Mouse (Mus musculus): ENCODE measurements around the gene Card9. TPM values are rescaled to one million over a fixed set of nuclear protein-coding genes. Genes with fewer than 3 reads are reported as not detected.

The Card9 gene
- polyA plus RNA-seq, 1 experiment from 2014 or later: 1.3 TPM

DNA sequence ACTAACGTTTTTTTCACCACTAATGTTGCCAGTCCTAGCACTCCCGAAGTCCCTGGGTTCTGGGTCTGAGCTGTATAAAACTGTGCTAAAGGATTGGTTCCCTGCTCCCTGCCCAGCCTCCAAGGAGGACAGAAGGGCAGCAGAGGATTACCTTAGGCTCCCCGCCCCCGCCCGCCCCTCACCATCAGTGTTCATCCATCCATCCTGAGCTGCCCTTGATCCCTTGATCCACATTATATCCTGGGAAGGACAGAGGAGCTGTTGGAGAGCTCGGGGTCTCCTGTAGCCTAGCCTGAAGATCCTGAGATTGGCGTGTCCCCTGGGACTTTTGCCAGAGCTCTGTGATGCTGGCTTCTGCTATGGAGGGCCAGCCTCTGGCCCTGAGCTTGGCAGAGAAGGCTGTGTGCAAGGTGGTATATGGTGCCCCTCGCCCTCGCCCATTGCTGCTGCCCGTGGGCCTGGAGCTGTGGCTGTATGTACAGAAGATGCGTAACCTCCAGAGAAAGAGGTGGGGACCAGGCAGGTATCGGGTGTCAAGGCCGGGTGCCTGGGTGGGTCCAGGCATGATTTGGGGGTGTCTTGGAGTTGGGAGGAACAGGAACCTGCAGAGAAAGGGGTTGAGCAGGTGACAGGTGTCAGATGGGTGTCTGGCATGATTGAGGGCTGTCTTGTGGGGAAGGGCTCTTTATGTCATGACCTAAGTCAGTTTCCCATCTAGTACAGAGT lies 41.0 kb downstream of the Card9 start:
- 90% methylated on average over 13 of the region's 13 CpGs for WGBS
- Histone ChIP-seq H3K36me3 (replicated peaks) (peaks cover 30% of the 10 kb centered on the region), H3K4me1 (peaks cover 48% of the 10 kb centered on the region), H3K27me3 (no peaks in the 10 kb centered on the region), H3K9me3 (no peaks in the 10 kb centered on the region), H3K27ac (no peak overlapping the region), H3K9ac (no peak overlapping the region), H3K4me3 (replicated peaks) (no peak overlapping the region), H3K4me2 (no peak overlapping the region)
- ATAC-seq (ENCODE audit: low FRiP score): no peak

DNA sequence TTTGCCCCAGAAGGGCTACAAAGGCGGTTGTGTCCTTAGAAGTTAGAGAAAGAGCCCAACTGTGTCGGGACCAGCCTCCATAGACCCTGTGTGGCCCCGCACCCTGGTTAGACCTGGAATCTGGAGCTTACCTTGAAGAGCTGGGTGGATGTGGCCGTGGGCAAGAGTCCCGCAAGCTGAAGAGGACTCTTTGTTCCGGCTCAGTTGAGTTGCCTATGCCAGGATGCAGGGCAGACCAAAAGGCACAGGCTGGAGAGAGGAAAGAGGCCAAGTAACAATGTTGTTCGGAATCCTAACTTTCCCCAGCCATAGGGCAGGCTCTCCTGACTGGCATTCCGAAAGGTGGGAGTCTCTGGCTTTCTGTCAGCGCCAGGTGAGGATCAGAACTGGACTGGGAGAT lies 41.6 kb downstream of the Card9 start:
- no peaks in the 10 kb centered on the region for H3K9me3 ChIP-seq
- no peak overlapping the region for H3K27ac ChIP-seq
- H3K4me1 ChIP-seq: peaks cover 54% of the 10 kb centered on the region
- H3K4me3 ChIP-seq (replicated peaks): no peak overlapping the region
- H3K36me3 ChIP-seq (replicated peaks): peaks cover 25% of the 10 kb centered on the region
- no peak for ATAC-seq (ENCODE audit: low FRiP score)
- no peak overlapping the region; the same call in 1 of the 2 replicates for H3K4me2 ChIP-seq
- WGBS: 85% methylated on average over 9 of the region's 9 CpGs
- no peak overlapping the region for H3K9ac ChIP-seq
- H3K27me3 ChIP-seq: no peaks in the 10 kb centered on the region

DNA sequence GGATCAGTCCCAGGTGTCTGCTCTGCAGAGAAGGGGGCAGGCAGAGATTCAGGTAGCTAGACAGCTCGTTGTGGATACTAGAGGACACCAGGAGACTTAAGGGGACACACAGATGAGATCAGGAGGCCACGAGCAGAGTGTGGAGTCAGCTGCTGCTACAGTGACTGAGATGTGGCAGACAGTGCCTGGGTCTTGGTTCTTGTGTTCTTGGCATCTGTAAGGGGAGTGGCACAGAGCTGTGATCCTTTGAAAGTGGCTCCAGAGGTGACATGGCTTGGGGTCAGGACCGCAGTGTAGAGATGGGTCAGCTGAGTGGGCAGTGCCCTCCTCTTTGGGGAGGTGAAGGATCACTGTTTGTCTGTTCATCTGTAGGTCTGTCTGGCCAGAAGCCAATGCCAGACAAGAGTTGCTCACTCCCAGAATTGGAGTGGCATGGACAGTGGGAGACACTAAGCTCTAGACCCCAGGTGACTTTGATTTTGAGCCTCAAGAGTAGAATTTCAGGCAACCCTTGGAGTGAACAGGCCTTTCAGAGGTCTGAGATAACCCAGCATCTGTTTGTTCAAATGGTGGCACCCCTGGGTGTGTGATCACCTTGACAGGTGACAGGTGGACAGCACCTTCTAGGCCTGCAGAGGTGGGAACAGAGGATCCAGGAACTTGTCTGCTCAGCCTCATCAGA lies 42.6 kb downstream of the Card9 start:
- no peak for ATAC-seq (ENCODE audit: low FRiP score)
- Histone ChIP-seq H3K4me2 (peak overlapping the region; percentile 96), H3K36me3 (replicated peaks) (peaks cover 15% of the 10 kb centered on the region), H3K4me1 (peaks cover 55% of the 10 kb centered on the region), H3K9me3 (no peaks in the 10 kb centered on the region), H3K4me3 (replicated peaks) (no peak overlapping the region; the same call in 1 of the 2 replicates), H3K27ac (no peak overlapping the region), H3K9ac (peak overlapping the region; percentile 96), H3K27me3 (no peaks in the 10 kb centered on the region)
- 96% methylated on average over 3 of the region's 3 CpGs for WGBS

DNA sequence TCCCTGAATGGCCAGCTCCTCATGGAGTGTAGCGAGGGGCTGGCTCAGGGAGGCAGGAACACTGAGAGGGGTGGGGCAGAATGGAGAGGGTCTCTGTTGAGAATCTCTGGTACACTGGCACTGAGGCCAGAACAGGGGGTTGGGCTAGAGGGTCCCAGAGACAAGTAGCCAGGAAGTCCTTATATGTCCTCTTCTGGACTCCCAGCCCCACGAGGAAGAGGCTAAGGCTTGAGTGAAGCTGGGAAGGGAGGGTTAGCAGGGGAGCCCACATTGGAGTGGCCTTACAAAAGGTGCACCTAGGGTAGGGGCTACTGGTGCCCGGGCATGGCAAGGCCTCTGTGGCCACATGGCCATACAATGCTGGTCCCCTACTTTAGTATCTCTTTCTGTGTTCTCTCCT lies 43.3 kb downstream of the Card9 start:
- peak overlapping the region; percentile 90 for H3K4me3 ChIP-seq (replicated peaks)
- no peak for ATAC-seq (ENCODE audit: low FRiP score)
- peak overlapping the region; percentile 96 for H3K4me2 ChIP-seq
- peaks cover 55% of the 10 kb centered on the region for H3K4me1 ChIP-seq
- H3K27me3 ChIP-seq: no peaks in the 10 kb centered on the region
- H3K36me3 ChIP-seq (replicated peaks): peaks cover 7% of the 10 kb centered on the region
- H3K9me3 ChIP-seq: no peaks in the 10 kb centered on the region
- peak overlapping the region; percentile 87 for H3K27ac ChIP-seq
- WGBS: 77% methylated on average over 3 of the region's 3 CpGs
- peak overlapping the region; percentile 96 for H3K9ac ChIP-seq

DNA sequence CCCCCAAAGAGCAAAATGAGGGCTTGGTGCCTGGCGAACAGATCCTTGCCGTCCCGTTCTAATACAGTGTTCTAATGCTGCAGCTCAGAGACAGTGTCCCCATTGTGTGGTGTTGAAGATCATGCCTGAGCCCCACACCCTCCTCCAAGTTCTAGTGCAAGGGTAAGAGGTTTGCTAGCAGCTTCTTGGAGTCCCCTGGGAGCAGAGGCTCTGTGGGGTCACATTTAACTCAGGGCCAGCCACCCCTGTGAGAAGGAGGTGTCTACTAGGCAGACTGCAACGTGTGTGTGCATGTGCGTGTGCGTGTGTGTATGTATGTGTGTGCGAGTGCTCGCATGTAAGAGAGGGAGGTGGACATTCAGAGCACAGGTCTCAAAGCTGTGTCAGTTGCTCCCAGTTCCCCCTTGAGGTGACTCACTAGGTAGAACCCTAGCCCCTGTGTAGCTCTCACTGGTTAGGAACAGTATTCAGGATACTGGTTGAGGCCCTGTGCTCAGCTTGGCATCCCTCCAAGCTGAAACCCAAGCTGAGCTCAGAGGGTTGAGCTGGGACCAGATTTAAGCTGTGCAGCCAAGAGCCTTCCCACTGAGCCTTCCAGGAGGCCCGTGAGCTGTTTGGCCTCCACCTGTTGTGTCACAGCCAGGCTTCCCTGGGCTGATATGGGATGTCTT lies 44.0 kb downstream of the Card9 start:
- Histone ChIP-seq H3K27ac (peak overlapping the region; percentile 87), H3K27me3 (no peaks in the 10 kb centered on the region), H3K4me2 (peak overlapping the region; percentile 96), H3K4me3 (replicated peaks) (peak overlapping the region; percentile 90), H3K9me3 (no peaks in the 10 kb centered on the region), H3K36me3 (replicated peaks) (peaks cover under 1% of the 10 kb centered on the region), H3K4me1 (peaks cover 55% of the 10 kb centered on the region), H3K9ac (peak overlapping the region; percentile 96)
- ATAC-seq (ENCODE audit: low FRiP score): no peak
- WGBS: 60% methylated on average over 9 of the region's 9 CpGs

DNA sequence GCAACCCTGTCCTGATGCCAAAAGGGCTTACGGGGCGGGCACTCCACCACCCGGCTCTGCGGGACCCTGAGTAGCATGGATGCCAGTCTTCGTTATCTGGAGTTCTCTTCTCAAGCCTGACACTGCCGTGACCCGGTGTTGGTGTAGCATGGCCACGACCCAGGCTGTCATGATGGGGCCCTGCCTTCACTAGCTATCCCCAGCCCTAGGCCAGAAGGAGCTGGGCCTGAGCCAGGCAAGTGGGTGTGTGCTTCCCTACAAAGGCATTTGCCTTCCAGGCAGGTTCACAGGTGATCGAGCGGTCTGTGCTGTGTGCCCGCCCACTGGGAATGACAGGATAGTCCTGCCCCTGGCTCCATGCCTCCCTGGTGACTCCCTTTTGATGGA lies 44.8 kb downstream of the Card9 start:
- peak; percentile 44 for ATAC-seq (ENCODE audit: low FRiP score)
- H3K4me2 ChIP-seq: peak overlapping the region; percentile 96
- H3K9ac ChIP-seq: peak overlapping the region; percentile 96
- peaks cover 55% of the 10 kb centered on the region for H3K4me1 ChIP-seq
- no peaks in the 10 kb centered on the region; the same call in none of the 2 replicates for H3K36me3 ChIP-seq (replicated peaks)
- no peaks in the 10 kb centered on the region for H3K27me3 ChIP-seq
- H3K4me3 ChIP-seq (replicated peaks): peak overlapping the region; percentile 90
- WGBS: under 1% methylated on average over 11 of the region's 11 CpGs
- H3K27ac ChIP-seq: peak overlapping the region; percentile 87
- H3K9me3 ChIP-seq: no peaks in the 10 kb centered on the region

DNA sequence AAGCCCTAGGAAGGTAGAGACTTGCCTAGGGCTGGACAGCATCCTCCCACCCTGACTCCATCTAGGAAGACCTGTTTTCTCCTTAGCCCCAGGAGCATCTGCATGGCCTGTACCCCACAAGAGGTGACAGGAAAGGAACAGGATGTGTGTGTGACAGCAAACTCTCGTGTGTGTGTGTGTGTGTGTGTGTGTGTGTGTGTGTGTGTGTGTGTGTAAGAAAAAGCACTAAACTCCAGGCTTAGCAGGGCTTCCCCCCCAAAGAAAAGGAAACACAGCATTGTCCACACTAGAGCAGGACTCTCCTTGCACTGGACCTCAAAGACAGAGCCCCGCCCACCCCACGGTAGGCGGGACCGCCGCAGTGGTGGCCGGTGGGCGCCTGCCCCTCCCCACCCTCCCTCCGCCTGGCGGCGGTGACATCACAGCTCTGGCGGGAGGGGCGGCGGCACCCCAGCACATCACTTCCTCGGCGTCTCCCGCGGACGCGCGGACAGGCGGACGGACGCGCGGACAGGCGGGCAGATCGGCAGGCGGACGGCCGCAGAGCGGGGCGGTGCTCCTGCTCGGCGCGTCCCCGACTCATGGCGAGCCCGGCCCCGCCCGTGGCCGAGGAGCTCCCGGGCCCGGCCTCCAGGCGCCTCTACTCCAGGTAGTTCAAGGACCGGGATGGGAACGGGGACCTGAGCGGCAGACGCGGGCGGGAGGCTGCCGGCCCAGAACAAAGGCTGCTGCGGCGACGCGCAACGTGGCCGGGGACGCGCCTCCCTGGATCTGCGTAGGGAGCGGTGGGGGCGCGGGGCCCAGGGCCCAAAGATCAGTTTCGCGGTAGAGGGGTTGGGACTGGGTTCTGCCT lies 45.4 kb downstream of the Card9 start, which contains the start of gene Gpsm1:
Gpsm1 (plus strand) TSS at position 444 of the 853 bp plus-strand sequence.
- Histone ChIP-seq H3K27me3 (no peaks in the 10 kb centered on the region), H3K4me3 (replicated peaks) (peak within 1 kb of the TSS; percentile 90), H3K9ac (peak within 1 kb of the TSS; percentile 96), H3K9me3 (no peaks in the 10 kb centered on the region), H3K4me1 (peaks cover 55% of the 10 kb centered on the region), H3K36me3 (replicated peaks) (no peaks in the 10 kb centered on the region; the same call in none of the 2 replicates), H3K4me2 (peak within 1 kb of the TSS; percentile 96), H3K27ac (peak within 1 kb of the TSS; percentile 87)
- peak; percentile 92 for ATAC-seq (ENCODE audit: low FRiP score)
- WGBS: 0% methylated on average over 58 of the region's 66 CpGs

DNA sequence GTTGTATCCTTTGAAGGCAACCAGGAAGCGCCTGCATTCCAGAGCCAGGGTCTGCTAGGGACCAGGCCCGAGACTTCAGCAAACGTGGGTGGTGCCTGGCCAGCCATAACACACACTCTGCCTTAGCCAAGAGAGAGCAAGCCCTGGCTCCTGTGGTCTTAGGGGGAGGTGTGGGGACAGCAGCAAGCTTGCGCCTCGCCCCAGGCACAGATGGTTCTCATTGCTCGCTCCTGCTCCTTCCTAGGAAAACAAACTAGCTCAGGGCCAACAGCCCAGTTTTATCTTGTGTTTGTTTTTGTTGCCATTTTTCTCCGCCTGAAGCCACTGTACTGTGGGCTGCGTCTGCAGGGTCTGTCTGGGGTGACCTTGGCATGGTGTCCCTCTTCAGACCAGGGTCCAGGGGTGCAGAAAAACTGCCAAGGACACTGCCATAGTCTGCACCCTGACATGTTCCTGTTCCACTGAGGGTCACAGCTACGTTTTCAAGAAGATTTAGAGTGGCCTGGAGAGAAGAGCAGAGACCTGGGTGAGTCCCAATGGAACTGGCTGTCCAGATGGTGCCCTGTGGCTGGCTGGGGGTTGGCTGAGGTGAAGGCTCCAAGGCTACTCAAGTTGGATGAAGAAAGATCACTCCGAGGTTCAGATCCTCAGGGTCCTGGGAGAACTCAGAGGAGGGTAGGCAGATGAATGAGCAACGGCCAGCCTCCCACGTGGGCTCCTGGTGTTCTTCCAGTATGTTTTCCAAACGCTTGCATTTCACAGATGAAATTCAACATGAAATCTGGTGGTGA lies 46.2 kb downstream of the Card9 start:
- Histone ChIP-seq H3K4me1 (peaks cover 56% of the 10 kb centered on the region), H3K27ac (peak overlapping the region; percentile 87), H3K4me2 (peak overlapping the region; percentile 96), H3K9ac (peak overlapping the region; percentile 96; the same call in 1 of the 2 replicates), H3K9me3 (no peaks in the 10 kb centered on the region), H3K36me3 (replicated peaks) (no peaks in the 10 kb centered on the region; the same call in none of the 2 replicates), H3K4me3 (replicated peaks) (peak overlapping the region; percentile 90; the same call in 1 of the 2 replicates), H3K27me3 (no peaks in the 10 kb centered on the region)
- no peak for ATAC-seq (ENCODE audit: low FRiP score)
- WGBS: 73% methylated on average over 13 of the region's 13 CpGs

DNA sequence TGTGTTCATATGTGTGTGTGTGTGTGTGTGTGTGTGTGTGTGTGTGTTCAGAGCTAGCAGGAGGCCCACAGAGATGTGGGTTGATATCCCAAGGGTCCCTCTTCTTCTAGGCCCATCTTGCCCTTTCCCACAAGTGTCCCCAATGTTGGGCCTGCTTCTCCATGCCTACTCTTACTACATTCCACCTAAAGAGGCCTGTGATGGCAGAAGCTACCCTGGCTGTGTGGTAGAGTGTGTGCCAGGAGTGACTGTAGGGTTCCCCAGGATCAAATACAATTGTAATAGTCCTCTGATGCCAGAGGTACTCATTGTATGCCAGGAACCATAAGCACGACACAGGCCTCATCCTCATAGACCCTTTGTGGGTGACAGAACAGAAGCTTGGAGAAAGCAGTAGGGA lies 47.3 kb downstream of the Card9 start:
- peaks cover 51% of the 10 kb centered on the region for H3K4me1 ChIP-seq

DNA sequence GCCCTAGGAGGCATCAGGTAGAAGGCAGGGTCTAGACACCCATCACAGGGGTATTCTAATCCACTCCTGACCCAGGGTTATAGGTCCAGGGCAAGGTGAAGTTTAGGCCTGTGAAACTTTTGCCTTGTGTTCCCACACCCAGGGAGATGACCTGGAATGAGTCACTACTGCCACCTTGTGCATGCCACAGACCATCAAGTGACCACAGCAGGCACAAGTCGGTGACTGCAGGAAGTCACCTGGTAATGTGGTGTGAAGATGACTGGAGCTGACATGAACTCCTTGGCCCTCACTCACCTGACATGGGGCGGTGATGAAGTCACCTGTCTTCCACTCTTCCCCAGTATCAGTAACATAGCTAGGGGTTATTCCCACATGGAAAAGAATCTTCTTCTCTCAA lies 47.9 kb downstream of the Card9 start:
- Histone ChIP-seq H3K9ac (no peak overlapping the region), H3K4me1 (peaks cover 45% of the 10 kb centered on the region), H3K27me3 (no peaks in the 10 kb centered on the region), H3K4me2 (no peak overlapping the region), H3K4me3 (replicated peaks) (no peak overlapping the region), H3K9me3 (no peaks in the 10 kb centered on the region), H3K27ac (no peak overlapping the region), H3K36me3 (replicated peaks) (no peaks in the 10 kb centered on the region; the same call in none of the 2 replicates)
- no peak for ATAC-seq (ENCODE audit: low FRiP score)
- 69% methylated on average over 2 of the region's 2 CpGs for WGBS

More for the DNA sequence above, 47.3 kb downstream of the Card9 start:
- Histone ChIP-seq H3K4me3 (replicated peaks) (no peak overlapping the region), H3K9ac (no peak overlapping the region), H3K27ac (no peak overlapping the region), H3K4me2 (no peak overlapping the region), H3K36me3 (replicated peaks) (no peaks in the 10 kb centered on the region; the same call in none of the 2 replicates), H3K9me3 (no peaks in the 10 kb centered on the region), H3K27me3 (no peaks in the 10 kb centered on the region)
- no peak for ATAC-seq (ENCODE audit: low FRiP score)
- WGBS: 79% methylated on average over 1 of the region's 1 CpGs

DNA sequence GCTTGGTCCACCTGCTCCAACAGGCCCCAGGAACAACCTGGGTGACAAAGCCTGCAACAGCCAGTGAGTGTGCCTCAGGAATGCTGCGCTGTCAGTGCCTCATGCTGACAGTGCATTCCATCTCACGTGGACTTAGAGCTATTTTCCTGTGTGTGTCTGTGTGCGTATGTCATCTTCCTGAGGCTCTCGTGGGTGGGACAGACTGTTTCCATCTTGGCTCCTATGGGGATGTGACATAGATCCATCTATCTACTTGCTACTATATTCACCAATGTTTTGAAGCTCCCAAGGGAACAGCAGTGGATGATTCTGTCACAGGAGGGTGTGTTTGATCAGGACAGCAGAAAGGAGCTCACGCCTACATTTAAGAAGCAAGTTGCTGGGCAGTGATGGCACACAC lies 48.8 kb downstream of the Card9 start:
- Histone ChIP-seq H3K9me3 (no peaks in the 10 kb centered on the region), H3K36me3 (replicated peaks) (no peaks in the 10 kb centered on the region), H3K4me3 (replicated peaks) (no peak overlapping the region), H3K27ac (no peak overlapping the region), H3K27me3 (no peaks in the 10 kb centered on the region), H3K4me1 (peaks cover 36% of the 10 kb centered on the region), H3K4me2 (no peak overlapping the region), H3K9ac (no peak overlapping the region)
- no peak for ATAC-seq (ENCODE audit: low FRiP score)
- WGBS: 81% methylated on average over 5 of the region's 5 CpGs

Data from forebrain, embryonic 12.5 days (tissue).